Mouse (Mus musculus) lung, postnatal 36 days (tissue): ENCODE results near the gene Pde1c.

Source experiments
- DNase-seq: peaks from one replicate; pipeline ENCODE4 v3.0.0; 2022; ENCODE audit warnings: mixed read lengths

Gene Pde1c

DNA sequence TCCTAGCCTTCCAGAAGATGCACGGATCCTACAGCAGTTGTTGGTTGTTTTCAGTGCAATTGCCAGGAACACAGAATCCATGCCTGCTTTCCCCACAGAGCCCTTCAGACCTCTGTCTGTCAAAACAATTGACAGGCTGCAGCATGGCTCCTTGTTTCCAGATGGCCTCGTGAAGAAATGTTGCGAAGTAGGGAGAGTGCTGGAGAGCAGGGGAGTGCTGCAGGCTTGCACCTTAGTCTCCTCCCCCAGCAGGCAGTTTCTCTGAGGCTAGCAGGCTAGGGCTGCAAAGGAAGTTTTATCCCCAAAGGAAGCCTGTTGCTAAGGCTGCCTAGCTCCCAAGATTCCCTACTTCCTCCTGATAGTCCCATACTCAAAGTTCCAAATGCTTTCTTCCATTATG, 246.1 kb downstream of the Pde1c start:
- no peak for DNase-seq

DNA sequence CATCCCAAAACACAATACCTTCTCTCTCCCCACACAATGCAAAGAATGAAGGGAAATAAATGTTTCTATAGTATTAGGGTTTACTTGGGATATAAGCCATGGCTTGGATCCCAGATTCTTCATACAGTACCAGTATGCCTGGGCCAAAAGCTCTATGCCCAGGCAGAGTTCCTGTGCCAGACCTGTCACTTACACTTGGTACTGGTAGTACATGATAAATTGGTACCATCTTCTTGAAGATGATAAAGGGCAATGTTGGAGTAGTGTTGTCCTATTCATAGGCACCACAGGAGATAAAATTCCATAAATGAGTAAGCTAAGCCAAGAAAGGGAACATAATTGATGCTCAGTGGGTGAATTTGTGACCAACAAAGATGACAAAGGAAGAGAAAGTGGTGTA, 258.6 kb downstream of the Pde1c start:
- no peak for DNase-seq

DNA sequence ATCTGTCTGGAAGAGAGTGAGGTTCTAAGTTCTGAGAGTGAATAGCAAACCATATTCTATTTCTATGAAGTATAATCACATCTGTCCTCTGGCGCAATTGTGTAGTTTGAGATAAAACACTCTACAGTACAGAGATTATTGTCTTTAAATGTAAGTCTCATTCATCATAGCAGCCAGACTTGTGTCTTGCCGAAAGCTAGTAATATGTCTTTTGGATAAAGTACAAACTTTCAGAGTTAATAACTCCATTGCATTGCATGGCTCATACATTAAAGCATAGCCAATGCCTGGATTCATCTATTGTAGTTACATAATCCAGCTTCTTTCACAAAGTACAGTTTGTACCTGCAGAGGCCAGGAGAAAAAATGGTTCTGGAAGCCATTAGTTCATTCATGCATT, 262.8 kb downstream of the Pde1c start:
- no peak for DNase-seq

DNA sequence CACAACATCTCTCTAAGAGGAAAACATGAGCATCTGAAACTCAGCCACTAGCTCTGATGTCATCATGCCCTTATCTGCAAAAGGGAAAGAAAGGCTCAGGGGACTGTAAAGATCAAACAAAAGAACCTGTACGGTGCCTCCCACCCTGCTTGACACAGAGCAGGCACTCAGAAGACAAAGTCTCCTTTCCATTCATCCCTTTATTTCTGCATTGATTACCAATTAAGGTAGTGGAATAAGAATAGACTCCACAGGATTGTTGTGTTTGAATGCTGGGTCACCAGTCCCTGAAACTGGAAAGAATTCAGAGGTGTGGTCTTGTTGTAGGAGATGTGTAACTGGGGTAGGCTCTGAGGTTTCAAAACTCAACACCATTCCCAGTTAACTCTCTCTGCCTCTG, 276.7 kb downstream of the Pde1c start:
- DNase-seq = no peak

DNA sequence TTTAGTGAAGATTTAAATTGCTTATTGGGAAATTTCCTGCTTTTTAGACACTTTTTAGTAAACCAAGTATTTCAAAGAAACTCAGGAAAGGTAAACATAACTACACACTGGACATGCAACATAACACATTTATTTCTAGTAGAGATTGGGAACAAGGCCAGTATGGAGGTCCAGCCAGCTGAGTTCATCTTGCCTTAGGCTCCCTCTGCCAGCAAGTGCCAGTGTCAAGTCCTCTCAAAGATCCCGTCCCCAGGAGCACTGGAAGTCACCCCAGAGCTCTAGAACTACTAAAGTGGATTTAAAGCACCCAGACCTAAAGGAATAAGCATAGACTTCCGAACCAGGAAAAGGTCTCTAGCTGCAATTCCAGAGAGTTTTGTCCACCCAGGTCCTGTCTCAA, 279.6 kb downstream of the Pde1c start:
- no peak for DNase-seq

DNA sequence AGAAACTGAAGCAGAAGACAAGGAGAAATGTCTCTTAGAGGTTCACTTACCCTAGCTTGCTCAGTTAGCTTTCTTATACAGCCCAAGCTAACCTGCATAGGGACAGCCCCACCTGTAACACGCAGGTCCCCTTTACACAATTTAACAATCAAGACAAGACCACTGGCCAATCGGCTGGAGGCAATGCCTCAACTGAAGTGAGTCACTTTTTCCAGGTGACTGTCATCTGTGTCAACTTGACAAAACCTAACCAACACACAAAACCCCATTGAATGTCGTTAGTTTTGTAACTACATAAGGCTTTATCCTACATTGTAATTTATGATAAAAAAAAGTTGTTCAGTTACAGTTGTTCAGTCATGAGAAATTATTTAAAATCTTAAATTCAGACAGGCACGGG, 284.1 kb downstream of the Pde1c start:
- no peak for DNase-seq

DNA sequence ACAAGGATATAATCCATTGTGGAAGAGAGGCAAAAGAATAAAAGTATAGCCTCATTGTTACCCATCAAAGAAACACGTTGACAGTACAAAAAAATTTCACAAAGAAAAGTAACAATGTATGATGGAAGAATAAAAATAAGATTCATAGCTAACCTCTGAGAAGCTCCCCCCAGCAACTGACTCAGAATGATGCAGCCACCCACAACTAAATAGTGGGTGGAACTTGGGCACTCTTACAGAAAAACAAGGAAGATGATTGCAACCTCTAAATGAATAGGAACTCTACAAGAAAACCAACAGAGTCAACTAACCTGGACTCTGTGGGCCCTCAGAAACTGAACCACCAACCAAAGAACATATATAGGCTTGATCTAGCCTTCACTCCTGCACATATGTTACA, 293.4 kb downstream of the Pde1c start:
- DNase-seq = no peak

DNA sequence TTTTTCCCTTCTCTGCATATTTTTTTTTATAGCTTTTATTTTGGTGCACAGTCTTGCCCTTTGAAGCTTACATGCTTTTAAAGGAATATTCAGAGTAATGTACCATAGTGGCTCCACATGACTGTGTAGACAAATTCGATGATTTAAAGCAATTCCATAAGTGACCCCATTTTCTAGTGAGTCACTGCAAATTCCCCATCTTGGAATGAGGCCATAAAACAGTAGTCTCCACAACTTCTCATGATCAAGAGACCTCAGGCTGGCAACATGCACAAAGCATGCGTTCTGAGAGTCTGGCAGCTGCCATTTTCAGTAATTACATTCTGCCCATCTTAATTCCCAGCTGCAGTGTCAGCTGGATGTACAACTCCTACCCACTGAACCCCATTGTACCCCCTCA, 297.2 kb downstream of the Pde1c start:
- no peak for DNase-seq

DNA sequence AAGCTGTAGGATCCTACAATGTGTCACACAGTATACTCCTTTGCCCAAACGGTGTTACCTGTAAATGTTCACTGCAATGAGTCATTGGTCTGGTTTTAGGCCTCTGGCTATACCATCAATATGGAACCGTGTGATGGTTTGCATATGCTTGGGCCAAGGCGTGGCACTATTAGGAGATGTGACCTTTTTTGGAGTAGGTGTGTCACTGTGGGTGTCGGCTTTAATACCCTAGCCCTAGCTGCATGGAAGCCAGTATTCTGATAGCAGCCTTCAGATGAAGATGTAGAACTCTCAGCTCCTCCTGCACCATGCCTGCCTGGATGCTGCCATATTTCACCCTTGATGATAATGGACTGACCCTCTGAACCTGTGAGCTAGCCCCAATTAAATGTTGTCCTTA, 304.4 kb downstream of the Pde1c start:
- no peak for DNase-seq

DNA sequence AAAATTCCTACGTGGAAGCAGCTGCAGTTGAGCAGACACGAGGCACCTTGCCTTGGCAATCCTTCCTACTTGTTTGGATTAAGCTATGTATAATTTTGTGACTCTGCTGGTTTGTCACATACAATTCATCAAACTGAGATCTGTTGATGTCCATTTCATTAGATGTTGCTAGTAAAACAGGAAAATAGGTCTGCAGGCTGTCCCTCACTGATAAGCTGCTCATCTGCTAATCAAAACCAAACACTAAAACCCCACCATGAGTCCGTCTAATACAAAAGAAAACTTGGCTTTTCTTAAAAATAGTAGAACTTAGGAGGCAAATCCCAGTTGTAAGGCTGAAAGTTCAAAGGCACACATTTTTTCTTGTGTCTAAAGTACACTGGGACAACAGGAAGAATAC, 308.8 kb downstream of the Pde1c start:
- DNase-seq = no peak

DNA sequence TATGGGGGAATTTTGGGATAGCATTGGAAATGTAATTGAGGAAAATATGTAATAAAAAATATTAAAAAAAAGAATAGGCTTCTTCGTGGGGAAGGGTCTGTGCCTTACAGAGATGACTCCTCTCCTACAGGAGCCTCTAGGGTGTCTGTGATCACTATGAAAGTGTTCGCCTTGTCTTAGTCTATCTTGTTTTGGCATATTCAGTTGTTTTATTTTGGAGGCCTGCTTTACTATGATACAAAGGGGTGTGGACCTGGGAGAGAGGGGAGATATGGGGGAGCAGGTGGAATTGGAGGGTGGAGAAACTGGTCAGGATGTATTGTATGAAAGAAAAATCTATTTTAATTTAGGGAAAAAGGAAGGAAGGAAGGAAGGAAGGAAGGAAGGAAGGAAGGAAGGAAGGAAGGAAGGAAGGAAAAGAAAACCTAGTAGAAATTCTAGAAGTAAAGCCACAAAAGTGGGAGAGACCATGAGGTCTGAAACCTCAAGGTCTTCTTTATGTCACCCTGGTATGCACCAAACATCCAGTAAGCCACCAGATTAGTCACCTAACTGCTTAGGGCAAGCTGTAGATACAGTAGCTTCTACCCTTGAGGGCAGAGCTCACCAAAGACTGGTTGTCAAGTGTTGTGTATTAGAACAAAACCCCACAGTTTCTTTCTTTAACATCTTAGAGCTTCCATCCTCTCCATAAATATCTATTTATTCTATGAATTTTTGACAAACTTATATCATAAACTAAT, 311.2 kb downstream of the Pde1c start:
- no peak for DNase-seq

DNA sequence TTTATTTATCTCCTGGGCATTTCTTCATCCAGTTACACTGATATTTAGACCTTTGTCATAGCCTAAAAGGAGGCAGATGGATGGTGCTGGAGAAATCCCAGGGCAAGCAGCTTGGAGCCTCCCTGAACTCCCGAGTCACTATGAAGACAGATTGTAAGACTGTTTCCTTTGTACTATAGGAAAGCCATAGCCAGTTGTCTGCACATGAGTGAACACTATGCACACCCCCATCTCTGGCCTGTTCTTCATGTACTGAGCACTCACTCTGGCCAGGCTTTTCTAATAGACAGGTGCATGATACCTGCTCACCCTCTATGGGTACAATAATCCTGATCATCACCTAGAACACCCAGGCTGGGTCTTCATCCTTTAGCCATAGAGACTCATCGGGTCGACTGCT, 318.8 kb downstream of the Pde1c start:
- no peak for DNase-seq

DNA sequence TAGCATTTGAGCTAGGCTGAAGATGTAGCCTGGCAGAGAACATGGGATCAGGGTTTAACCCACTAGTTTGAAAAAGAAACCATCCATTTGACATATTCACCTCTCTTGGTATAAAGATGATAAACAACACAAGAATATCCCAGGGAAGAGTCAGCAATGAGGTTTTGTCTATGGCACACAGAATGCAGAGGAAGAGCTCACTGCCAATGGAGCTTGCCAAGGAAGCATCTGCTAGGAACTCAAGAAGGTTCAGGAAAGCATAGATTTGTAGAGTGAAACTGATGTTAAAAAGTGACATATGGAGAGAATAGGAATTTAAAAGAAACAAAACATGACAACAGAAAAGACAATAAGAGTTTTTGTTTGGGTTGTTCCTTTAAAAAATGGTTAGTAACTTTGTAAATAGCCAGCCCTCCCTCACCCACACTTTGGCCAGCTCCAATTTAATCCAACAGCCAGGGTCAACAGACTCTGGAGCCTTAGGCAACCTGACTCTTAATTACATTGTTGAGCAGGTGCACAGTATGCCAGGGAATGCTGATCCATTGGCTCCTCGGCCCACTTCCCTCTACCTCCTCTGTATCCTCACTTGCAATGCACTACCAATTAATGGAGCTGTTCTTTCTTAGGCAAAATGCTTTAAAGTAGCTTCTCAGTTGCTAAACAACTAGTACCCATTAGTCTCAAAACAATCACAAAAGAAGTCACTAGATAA, 377.3 kb downstream of the Pde1c start:
- no peak for DNase-seq

DNA sequence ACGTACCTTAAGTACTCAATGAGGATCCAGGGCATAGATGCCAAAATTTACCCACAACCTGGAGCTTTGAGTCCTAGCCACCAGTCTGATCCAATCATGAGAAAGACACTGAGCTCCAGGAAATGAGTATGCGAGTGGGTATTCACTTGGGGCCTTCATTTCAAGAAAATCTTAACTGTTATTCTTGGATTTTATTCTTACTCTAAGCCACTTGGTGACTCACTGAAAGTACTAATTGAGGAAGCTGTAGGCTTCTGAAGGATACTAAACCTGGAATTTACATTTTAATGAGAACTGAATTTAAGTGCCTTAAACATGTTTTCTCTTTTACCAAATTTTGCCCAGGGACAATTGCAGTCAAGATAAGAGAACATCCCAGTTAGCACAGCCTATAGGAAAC, 392.4 kb downstream of the Pde1c start:
- no peak for DNase-seq

DNA sequence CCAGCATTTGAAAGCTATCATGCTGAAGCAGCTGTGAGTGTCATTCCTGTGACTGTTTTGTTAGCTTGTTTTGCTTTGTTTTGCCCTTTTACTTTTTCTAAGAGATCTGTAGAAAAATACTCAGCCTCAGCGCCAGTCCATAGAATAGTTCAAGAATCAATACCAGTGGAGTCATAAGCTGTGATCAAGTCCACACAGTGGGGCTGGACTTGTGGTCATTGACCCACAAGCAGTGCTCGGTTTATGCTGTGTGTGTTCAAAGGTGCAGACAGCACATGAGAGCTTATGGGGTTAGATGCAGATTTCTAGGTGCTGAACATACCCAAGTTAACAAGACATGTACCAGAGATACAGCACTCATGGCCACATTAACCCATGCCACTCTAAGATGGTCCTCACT, 396.7 kb downstream of the Pde1c start:
- no peak for DNase-seq

DNA sequence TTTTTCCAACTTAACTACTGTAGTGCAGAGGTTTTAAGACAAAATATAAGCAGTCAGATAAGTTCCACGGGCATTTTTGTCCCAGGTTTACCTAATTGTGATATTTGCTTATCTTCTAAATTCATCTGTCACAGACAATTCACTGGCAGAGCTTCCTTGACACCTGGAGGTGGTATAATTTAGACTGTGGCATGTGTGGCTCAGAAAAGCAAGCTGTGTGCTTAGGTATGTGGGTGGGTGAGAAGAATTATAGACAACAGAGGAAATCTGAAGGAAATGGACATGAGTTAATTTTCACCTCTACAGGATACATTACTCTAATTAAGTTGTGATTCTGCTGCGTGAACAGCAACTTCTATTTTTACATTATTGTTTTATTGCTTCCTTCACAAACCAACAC, 400.2 kb downstream of the Pde1c start:
- no peak for DNase-seq

DNA sequence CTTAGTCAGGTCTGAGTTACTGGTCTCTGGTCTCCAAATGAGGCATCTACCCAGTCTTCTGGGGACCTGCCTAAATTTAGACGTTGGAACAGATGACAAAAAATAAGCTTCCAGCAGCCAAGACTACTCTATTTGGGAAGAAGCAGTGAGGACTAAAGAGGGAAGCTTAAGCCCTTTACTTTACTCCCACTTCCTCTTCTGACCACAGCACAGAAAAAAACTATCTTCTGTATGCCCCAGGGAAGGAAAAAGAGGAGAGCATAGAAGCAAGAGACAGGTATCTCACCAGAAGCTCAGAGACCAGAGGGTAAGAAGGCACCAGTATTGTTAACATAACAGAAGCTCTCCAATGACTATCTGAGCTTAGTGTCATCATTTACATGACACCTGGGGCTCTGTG, 410.7 kb downstream of the Pde1c start:
- no peak for DNase-seq

DNA sequence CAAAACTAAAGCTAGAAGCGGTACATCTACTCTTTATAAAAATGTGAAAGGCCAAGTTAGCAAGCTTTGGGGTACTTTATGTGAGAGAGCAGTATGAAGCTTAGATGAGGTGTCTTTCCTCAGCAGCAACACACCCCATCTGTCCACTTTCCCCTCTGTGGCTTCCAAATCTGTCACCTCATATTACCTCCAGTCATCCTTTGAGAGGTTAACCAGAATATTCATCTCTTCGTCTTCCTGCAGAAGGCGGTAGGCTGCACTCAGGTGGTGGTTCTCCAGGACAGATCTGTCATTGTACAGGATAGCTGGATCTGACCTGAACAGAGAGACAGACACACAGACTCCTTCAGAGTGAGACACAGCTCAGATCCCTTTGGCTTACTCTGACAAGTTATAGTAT, 412.1 kb downstream of the Pde1c start:
- DNase-seq = no peak

DNA sequence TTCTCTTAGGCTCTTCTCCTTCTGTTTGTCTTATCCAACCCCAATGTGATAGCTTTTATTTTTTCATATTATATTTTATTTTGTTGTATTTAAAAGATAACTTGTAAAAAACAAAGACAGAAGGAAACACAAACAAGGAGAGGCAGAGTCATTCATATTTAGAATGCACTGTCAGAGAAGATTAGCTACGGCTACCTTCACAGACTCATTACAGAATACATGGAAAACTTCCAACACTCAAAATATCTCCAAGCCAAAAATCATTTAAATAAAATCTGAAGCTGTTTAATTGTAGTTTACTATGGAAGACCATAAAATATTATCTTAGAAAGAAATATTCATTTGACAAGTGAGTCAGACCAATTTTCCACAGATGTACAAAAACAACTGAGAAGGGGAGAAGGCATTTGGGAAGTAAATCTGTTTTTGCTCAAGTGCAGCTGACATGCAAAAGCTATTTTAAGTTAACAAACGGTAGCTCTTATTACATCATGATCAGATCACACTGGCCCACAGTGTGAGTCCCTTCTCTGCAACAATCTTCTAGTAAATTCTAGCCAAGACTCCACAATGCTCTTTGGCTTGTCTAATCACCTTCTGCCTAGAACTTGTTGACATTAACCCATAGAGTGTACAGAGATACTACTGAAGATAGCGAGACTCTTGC, 438.3 kb downstream of the Pde1c start:
- no peak for DNase-seq

DNA sequence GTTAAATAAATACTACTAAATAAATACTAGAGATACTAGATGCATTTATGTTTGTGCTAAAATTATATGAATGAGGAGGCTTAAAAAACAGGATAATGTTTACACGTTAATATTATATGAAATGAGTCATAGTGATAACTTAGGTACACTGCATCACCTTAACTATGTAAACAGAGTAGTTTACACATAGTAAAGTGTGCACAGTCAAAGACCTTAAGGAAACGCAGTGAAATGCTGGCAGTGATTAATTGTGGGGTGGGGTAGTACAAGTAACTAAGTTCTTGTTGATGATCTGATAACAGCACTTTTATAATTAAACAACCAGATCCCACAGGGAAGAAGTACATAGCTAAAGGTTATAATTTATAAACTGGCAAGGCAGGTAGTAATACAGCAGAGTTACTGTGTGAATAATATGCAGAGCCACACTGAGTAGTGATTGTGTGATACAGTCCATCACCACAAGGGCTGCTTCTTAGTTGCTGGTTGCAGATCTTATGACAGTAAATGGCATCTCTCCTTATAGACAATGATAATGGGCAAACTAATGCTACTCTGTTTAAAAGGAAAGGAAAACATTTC, 469.3 kb downstream of the Pde1c start:
- no peak for DNase-seq

DNA sequence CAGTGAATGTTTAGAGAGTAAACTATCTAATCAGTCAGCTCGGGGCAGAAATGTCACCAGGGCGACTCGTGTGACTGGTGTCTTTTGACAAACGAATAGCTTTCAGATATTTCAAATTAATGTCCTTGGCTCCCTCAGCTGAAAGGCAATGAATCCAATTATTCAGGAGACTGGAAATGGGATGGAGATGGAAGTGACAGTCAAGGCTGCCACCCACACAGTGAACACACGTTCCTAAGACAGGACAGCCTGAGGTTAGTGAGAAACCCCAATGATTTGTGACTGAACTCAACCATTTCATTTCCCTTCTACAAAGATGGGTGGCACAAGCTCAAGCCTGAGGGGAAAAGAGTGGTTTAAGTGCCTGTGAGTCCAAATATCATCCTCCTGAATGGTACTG, 470.5 kb downstream of the Pde1c start:
- no peak for DNase-seq

DNA sequence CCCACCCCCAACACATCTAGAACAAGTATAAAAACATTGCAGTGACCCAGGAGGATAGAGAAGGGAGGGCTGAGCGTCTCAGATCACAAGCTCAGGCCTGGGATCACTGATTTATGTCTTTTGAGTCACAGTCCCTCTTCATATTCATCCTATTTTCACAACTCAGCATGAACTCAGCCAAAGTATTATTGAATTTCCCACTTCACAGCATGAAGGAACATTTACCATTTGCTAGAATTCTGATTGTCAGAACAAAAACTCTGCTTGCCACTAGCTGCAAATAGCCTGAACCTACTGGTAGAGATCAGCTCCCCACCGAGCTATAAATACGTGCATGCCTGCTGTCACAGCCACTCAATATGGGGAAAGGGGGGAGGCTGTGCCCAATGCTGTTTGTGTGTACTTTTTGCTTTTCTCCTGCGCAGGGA, 492.5 kb downstream of the Pde1c start:
- DNase-seq = no peak

DNA sequence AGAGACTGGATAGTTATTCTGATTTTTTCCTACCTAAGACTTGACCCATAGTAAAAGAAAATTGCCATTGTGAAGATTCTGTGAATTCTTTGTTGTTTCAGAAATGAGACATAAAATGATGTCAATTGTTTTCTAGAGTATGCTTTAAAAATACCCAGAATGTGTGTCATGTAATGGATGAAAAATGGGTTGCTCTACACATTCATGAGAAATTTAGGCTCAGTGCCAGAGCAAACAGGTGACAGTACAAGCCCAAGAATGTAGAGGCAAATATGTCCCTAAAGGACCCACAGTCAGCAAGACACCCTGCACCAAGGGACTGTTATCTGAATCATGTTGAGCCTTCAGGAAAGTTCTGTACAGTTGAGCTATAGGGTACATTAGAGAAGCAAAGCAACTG, 500.4 kb downstream of the Pde1c start:
- no peak for DNase-seq
